Mouse (Mus musculus) lung, embryonic 14.5 days (tissue): ENCODE results near the gene Rtkn. TPM values are rescaled to one million over a fixed set of nuclear protein-coding genes. Genes with fewer than 3 reads are reported as not detected.

ENCODE experiments used
- ATAC-seq: fragments of 200-750 bp; cut with Nextera tagmentation; 2 replicates; pipeline ENCODE4 v1.8.0; 2017; ENCODE audit warnings: mild to moderate bottlenecking, moderate TSS enrichment, moderate library complexity; ENCODE audit not compliant: insufficient read depth
- DNase-seq: peaks from one replicate; pipeline ENCODE4 v3.0.0-alpha.2; 2015
- H3K27ac ChIP-seq: fragments of 300-500 bp; sonication (generic); 2 replicates; pipeline ENCODE4 v1.5.1; 2014; ENCODE audit warnings: low read depth, mild to moderate bottlenecking, moderate library complexity
- H3K27me3 ChIP-seq: fragments of 300-500 bp; sonication (generic); 2 replicates; pipeline ENCODE4 v1.6.1; 2014; ENCODE audit warnings: low read length, control low read depth; ENCODE audit not compliant: insufficient read depth
- H3K36me3 ChIP-seq: fragments of 300-500 bp; sonication (generic); 2 replicates; pipeline ENCODE4 v1.6.1; 2014; ENCODE audit warnings: control low read depth; ENCODE audit not compliant: insufficient read depth
- H3K4me1 ChIP-seq: fragments of 300-500 bp; sonication (generic); 2 replicates; pipeline ENCODE4 v1.6.1; 2014; ENCODE audit warnings: antibody characterized with exemption, control low read depth; ENCODE audit not compliant: insufficient read depth
- H3K4me2 ChIP-seq: fragments of 300-500 bp; sonication (generic); 2 replicates; pipeline ENCODE4 v1.6.1; 2014; ENCODE audit warnings: mild to moderate bottlenecking
- H3K4me3 ChIP-seq: fragments of 300-500 bp; sonication (generic); 2 replicates; pipeline ENCODE4 v1.5.1; 2014; ENCODE audit warnings: low read depth, low read length
- H3K9ac ChIP-seq: fragments of 300-500 bp; sonication (generic); 2 replicates; pipeline ENCODE4 v1.6.1; 2014
- H3K9me3 ChIP-seq: fragments of 300-500 bp; sonication (generic); 2 replicates; pipeline ENCODE4 v1.6.1; 2016; ENCODE audit warnings: low read depth, low read length, control low read depth
- CTCF ChIP-seq: IDR thresholded peaks from 2 replicates; pipeline ENCODE4 v1.5.1; 2016; ENCODE audit warnings: antibody characterized with exemption, low read depth
- WGBS: fragments of 180-500 bp; shearing (Covaris S2); extraction: QIAGEN DNeasy Blood & Tissue Kit; methylation state at CpG from one replicate; pipeline ENCODE4 v1.1.7; 2014; 5-methylcytosine and 5-hydroxymethylcytosine counted together
- polyA plus RNA-seq: library from polyadenylated mRNA; unstranded; fragments of >200 nt; fragmentation: Nextera tagmentation; extraction: Ambion mirVana; gene quantifications from 2 replicates; pipeline ENCODE4 v1.2.1, GENCODE M21; 2014

The Rtkn gene
- polyA plus RNA-seq, 1 experiment from 2014 or later: 26.7 TPM

GRCm38 (mm10) chr6:83135571-83136161 lies 403 bp downstream of the Rtkn start:
- peaks cover 23% of the 10 kb centered on the region for H3K4me1 ChIP-seq
- TF ChIP-seq CTCF: no peak
- DNase-seq: peak; percentile 55

GRCm38 (mm10) chr6:83136291-83136880 lies 1.1 kb downstream of the Rtkn start:
- Histone ChIP-seq H3K36me3 (peaks cover 6% of the 10 kb centered on the region; the same call in 1 of the 2 replicates), H3K4me3 (peak overlapping the region; percentile 61), H3K27me3 (no peaks in the 10 kb centered on the region), H3K4me2 (peak overlapping the region; percentile 91), H3K27ac (peak overlapping the region; percentile 100), H3K9ac (peak overlapping the region; percentile 93), H3K9me3 (no peaks in the 10 kb centered on the region), H3K4me1 (peaks cover 21% of the 10 kb centered on the region)
- peak; percentile 7; the same call in 1 of the 2 replicates for ATAC-seq
- WGBS: 12% methylated on average over 5 of the region's 5 CpGs
- no peak for TF ChIP-seq CTCF
- no peak for DNase-seq

More at GRCm38 (mm10) chr6:83135571-83136161, 403 bp downstream of the Rtkn start:
- H3K9me3 ChIP-seq: no peaks in the 10 kb centered on the region
- no peak for ATAC-seq
- H3K27ac ChIP-seq: peak overlapping the region; percentile 100
- peaks cover 6% of the 10 kb centered on the region; the same call in 1 of the 2 replicates for H3K36me3 ChIP-seq
- H3K4me3 ChIP-seq: peak overlapping the region; percentile 61
- 6% methylated on average over 37 of the region's 37 CpGs for WGBS
- H3K27me3 ChIP-seq: no peaks in the 10 kb centered on the region
- H3K9ac ChIP-seq: peak overlapping the region; percentile 93
- H3K4me2 ChIP-seq: peak overlapping the region; percentile 91

GRCm38 (mm10) chr6:83136881-83137575 lies 1.8 kb downstream of the Rtkn start:
- DNase-seq (peak; percentile 86), ATAC-seq (peak; percentile 88)
- WGBS: under 1% methylated on average over 26 of the region's 26 CpGs
- H3K4me1 ChIP-seq: peaks cover 23% of the 10 kb centered on the region
- H3K9me3 ChIP-seq: no peaks in the 10 kb centered on the region
- H3K4me2 ChIP-seq: peak overlapping the region; percentile 91
- peak overlapping the region; percentile 93 for H3K9ac ChIP-seq
- H3K36me3 ChIP-seq: peaks cover 6% of the 10 kb centered on the region; the same call in 1 of the 2 replicates
- H3K4me3 ChIP-seq: peak overlapping the region; percentile 61
- H3K27me3 ChIP-seq: no peaks in the 10 kb centered on the region
- peak overlapping the region; percentile 100 for H3K27ac ChIP-seq
- no peak for TF ChIP-seq CTCF

- Histone ChIP-seq H3K9ac (peak overlapping the region; percentile 93), H3K4me3 (peak overlapping the region; percentile 61), H3K4me1 (peaks cover 28% of the 10 kb centered on the region), H3K27ac (peak overlapping the region; percentile 100), H3K4me2 (peak overlapping the region; percentile 91), H3K36me3 (peaks cover 6% of the 10 kb centered on the region; the same call in 1 of the 2 replicates), H3K27me3 (no peaks in the 10 kb centered on the region), H3K9me3 (no peaks in the 10 kb centered on the region)
- TF ChIP-seq CTCF: no peak
- ATAC-seq (peak; percentile 90), DNase-seq (peak; percentile 96)
- under 1% methylated on average over 12 of the region's 12 CpGs for WGBS
Observed at GRCm38 (mm10) chr6:83137576-83137950, 2.3 kb downstream of the Rtkn start.

- WGBS: under 1% methylated on average over 11 of the region's 11 CpGs
- ATAC-seq (peak; percentile 32), DNase-seq (peak; percentile 76)
- H3K9ac ChIP-seq: peak overlapping the region; percentile 93
- H3K4me2 ChIP-seq: peak overlapping the region; percentile 91
- peak overlapping the region; percentile 61 for H3K4me3 ChIP-seq
- TF ChIP-seq CTCF: no peak
- no peaks in the 10 kb centered on the region for H3K27me3 ChIP-seq
- H3K9me3 ChIP-seq: no peaks in the 10 kb centered on the region
- H3K27ac ChIP-seq: peak overlapping the region; percentile 100
- H3K36me3 ChIP-seq: peaks cover 9% of the 10 kb centered on the region; the same call in 1 of the 2 replicates
- peaks cover 28% of the 10 kb centered on the region for H3K4me1 ChIP-seq
Observed at GRCm38 (mm10) chr6:83138056-83138455, 2.8 kb downstream of the Rtkn start.

- no peaks in the 10 kb centered on the region for H3K27me3 ChIP-seq
- DNase-seq (no peak), ATAC-seq (no peak)
- 92% methylated on average over 8 of the region's 8 CpGs for WGBS
- peaks cover 10% of the 10 kb centered on the region; the same call in 1 of the 2 replicates for H3K36me3 ChIP-seq
- no peak overlapping the region for H3K4me3 ChIP-seq
- H3K9me3 ChIP-seq: no peaks in the 10 kb centered on the region
- TF ChIP-seq CTCF: no peak
- peaks cover 27% of the 10 kb centered on the region for H3K4me1 ChIP-seq
- no peak overlapping the region for H3K27ac ChIP-seq
- no peak overlapping the region for H3K4me2 ChIP-seq
- no peak overlapping the region for H3K9ac ChIP-seq
Observed at GRCm38 (mm10) chr6:83140044-83140443, 4.8 kb downstream of the Rtkn start.

GRCm38 (mm10) chr6:83141636-83142035 lies 6.4 kb downstream of the Rtkn start:
- H3K27ac ChIP-seq: peak overlapping the region; percentile 58; the same call in 1 of the 2 replicates
- peak overlapping the region; percentile 28; the same call in 1 of the 2 replicates for H3K4me3 ChIP-seq
- H3K9ac ChIP-seq: peak overlapping the region; percentile 55

More at GRCm38 (mm10) chr6:83141636-83142035, 6.4 kb downstream of the Rtkn start:
- TF ChIP-seq CTCF: no peak
- 44% methylated on average over 4 of the region's 4 CpGs for WGBS
- Histone ChIP-seq H3K4me1 (peaks cover 14% of the 10 kb centered on the region), H3K36me3 (peaks cover 18% of the 10 kb centered on the region; the same call in 1 of the 2 replicates), H3K9me3 (no peaks in the 10 kb centered on the region), H3K4me2 (peak overlapping the region; percentile 63), H3K27me3 (no peaks in the 10 kb centered on the region)
- peak; percentile 28 for DNase-seq
- ATAC-seq: no peak
